Mouse (Mus musculus): ENCODE measurements around the gene Plekhh2. TPM values are rescaled to one million over a fixed set of nuclear protein-coding genes. Genes with fewer than 3 reads are reported as not detected.

Plekhh2 gene
- polyA plus RNA-seq, 2 experiments, result 0.22 to 0.37 TPM

DNA sequence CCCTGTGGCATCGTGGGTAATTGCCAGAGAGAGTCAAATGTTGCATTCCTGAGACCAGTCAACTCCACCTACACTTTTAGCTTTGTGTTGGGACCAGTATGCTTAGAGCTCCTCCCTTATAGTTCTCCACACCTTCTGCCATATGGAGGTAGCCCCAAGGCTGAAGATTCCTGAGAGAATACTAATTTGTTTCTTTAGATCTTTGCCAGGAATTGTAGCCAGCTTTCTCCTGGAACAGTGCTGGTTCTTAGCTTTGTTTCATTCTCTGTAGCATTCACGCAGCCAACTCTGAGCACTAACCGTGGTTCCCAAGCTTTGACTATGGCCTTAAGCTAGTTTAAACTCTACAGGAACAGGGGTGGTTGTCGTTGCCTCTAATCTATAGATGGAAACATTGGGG lies 17.7 kb downstream of the Plekhh2 start:
- no peak for ATAC-seq (ENCODE audit: insufficient read depth)

DNA sequence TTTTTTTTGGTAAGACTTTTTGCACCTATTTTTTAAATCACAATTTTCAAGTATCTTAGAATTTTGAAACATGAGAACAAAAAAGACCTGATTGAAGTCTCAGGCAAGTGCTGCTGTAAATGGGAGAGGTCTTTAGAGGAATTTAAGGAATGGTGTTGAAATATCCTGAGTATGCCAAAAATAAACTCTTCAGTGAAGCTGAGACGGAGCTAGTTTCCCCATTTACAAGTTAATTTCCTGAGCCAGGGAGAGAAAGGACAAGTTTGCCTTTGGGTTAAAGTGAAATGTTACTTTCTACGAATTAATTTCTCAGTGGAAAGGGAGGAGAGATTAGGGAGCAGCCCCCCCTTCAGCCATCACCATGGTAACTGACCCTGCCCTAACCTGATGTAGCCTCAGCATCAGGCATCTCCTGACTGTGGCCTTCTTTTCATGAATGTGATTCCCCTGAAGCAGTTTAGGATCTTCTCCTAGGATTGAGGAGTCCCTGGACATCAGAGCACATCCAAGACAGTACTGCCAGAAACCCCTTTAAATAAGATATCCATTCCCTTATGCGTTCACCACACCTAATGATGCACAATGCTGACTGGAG lies 18.6 kb downstream of the Plekhh2 start:
- H3K27ac ChIP-seq, result no peak overlapping the region
- H3K36me3 ChIP-seq (replicated peaks; ENCODE audit: control insufficient read depth, insufficient read depth, low read depth), result no peaks in the 10 kb centered on the region
- no peak overlapping the region for H3K4me3 ChIP-seq (ENCODE audit: insufficient read depth in 1 of 2, low read depth in 2 of 2, low read length in 2 of 2)
- no peaks in the 10 kb centered on the region; a peak in 1 of 4 replicates for H3K4me1 ChIP-seq (replicated peaks; ENCODE audit: control insufficient read depth in 2 of 2, insufficient read depth in 2 of 2, low read length in 1 of 2)
- no peak overlapping the region for H3K4me2 ChIP-seq (ENCODE audit: low read depth)
- H3K9ac ChIP-seq (replicated peaks), result no peak overlapping the region
- H3K27me3 ChIP-seq (ENCODE audit: control insufficient read depth, insufficient read depth, low read length), result no peaks in the 10 kb centered on the region
- H3K9me3 ChIP-seq (ENCODE audit: control insufficient read depth, low read length), result no peaks in the 10 kb centered on the region
- 45% methylated on average over 3 of the region's 3 CpGs for WGBS (ENCODE audit: insufficient replicate concordance)
- no peak for ATAC-seq (ENCODE audit: insufficient read depth)
- TF ChIP-seq CTCF (IDR thresholded peaks at IDR 0.05; ENCODE audit: low read depth) (no peak), EP300 (IDR thresholded peaks at IDR 0.05; ENCODE audit: low read depth) (no peak)
- no peak for DNase-seq (ENCODE audit: low read depth in 3 of 3, low spot score in 3 of 3)

More for the DNA sequence above, 17.7 kb downstream of the Plekhh2 start:
- Histone ChIP-seq H3K4me2 (ENCODE audit: low read depth) (no peak overlapping the region), H3K36me3 (replicated peaks; ENCODE audit: control insufficient read depth, insufficient read depth, low read depth) (no peaks in the 10 kb centered on the region), H3K9me3 (ENCODE audit: control insufficient read depth, low read length) (no peaks in the 10 kb centered on the region), H3K27me3 (ENCODE audit: control insufficient read depth, insufficient read depth, low read length) (no peaks in the 10 kb centered on the region), H3K4me3 (ENCODE audit: insufficient read depth in 1 of 2, low read depth in 2 of 2, low read length in 2 of 2) (no peak overlapping the region), H3K9ac (replicated peaks) (no peak overlapping the region), H3K4me1 (replicated peaks; ENCODE audit: control insufficient read depth in 2 of 2, insufficient read depth in 2 of 2, low read length in 1 of 2) (no peaks in the 10 kb centered on the region; a peak in 1 of 4 replicates), H3K27ac (no peak overlapping the region)
- no peak for TF ChIP-seq EP300 (IDR thresholded peaks at IDR 0.05; ENCODE audit: low read depth)
- no peak for TF ChIP-seq CTCF (IDR thresholded peaks at IDR 0.05; ENCODE audit: low read depth)
- WGBS (ENCODE audit: insufficient replicate concordance), result 64% methylated on average over 4 of the region's 4 CpGs
- no peak for DNase-seq (ENCODE audit: low read depth in 3 of 3, low spot score in 3 of 3)

GRCm38 (mm10) chr17:84532909-84533499 lies 21.3 kb downstream of the Plekhh2 start:
- TF ChIP-seq CTCF (IDR thresholded peaks at IDR 0.05; ENCODE audit: low read depth) (no peak), EP300 (IDR thresholded peaks at IDR 0.05; ENCODE audit: low read depth) (no peak)
- no peak overlapping the region for H3K4me2 ChIP-seq (ENCODE audit: low read depth)
- H3K27ac ChIP-seq, result no peak overlapping the region
- no peaks in the 10 kb centered on the region for H3K27me3 ChIP-seq (ENCODE audit: control insufficient read depth, insufficient read depth, low read length)
- no peaks in the 10 kb centered on the region; a peak in 1 of 4 replicates for H3K4me1 ChIP-seq (replicated peaks; ENCODE audit: control insufficient read depth in 2 of 2, insufficient read depth in 2 of 2, low read length in 1 of 2)
- H3K36me3 ChIP-seq (replicated peaks; ENCODE audit: control insufficient read depth, insufficient read depth, low read depth), result no peaks in the 10 kb centered on the region
- H3K9me3 ChIP-seq (ENCODE audit: control insufficient read depth, low read length), result no peaks in the 10 kb centered on the region
- no peak overlapping the region for H3K9ac ChIP-seq (replicated peaks)
- ATAC-seq (ENCODE audit: insufficient read depth), result no peak
- DNase-seq (ENCODE audit: low read depth in 3 of 3, low spot score in 3 of 3), result no peak
- no peak overlapping the region for H3K4me3 ChIP-seq (ENCODE audit: insufficient read depth in 1 of 2, low read depth in 2 of 2, low read length in 2 of 2)
- 58% methylated on average over 8 of the region's 8 CpGs for WGBS (ENCODE audit: insufficient replicate concordance)

- DNase-seq (ENCODE audit: low read depth in 3 of 3, low spot score in 3 of 3) (no peak), ATAC-seq (ENCODE audit: insufficient read depth) (no peak)
- TF ChIP-seq EP300 (IDR thresholded peaks at IDR 0.05; ENCODE audit: low read depth), result no peak
- no peak for TF ChIP-seq CTCF (IDR thresholded peaks at IDR 0.05; ENCODE audit: low read depth)
- H3K36me3 ChIP-seq (replicated peaks; ENCODE audit: control insufficient read depth, insufficient read depth, low read depth), result no peaks in the 10 kb centered on the region
- WGBS (ENCODE audit: insufficient replicate concordance), result 53% methylated on average over 4 of the region's 4 CpGs
- no peak overlapping the region for H3K27ac ChIP-seq
- no peaks in the 10 kb centered on the region for H3K9me3 ChIP-seq (ENCODE audit: control insufficient read depth, low read length)
- no peak overlapping the region for H3K4me2 ChIP-seq (ENCODE audit: low read depth)
- no peaks in the 10 kb centered on the region; a peak in 1 of 4 replicates for H3K4me1 ChIP-seq (replicated peaks; ENCODE audit: control insufficient read depth in 2 of 2, insufficient read depth in 2 of 2, low read length in 1 of 2)
- H3K9ac ChIP-seq (replicated peaks), result no peak overlapping the region
- H3K4me3 ChIP-seq (ENCODE audit: insufficient read depth in 1 of 2, low read depth in 2 of 2, low read length in 2 of 2), result no peak overlapping the region
- no peaks in the 10 kb centered on the region for H3K27me3 ChIP-seq (ENCODE audit: control insufficient read depth, insufficient read depth, low read length)
Measured at GRCm38 (mm10) chr17:84533841-84534240, 22.1 kb downstream of the Plekhh2 start.

- TF ChIP-seq CTCF (IDR thresholded peaks at IDR 0.05; ENCODE audit: low read depth) (no peak), EP300 (IDR thresholded peaks at IDR 0.05; ENCODE audit: low read depth) (no peak)
- no peak overlapping the region for H3K27ac ChIP-seq
- WGBS (ENCODE audit: insufficient replicate concordance), result 59% methylated on average over 2 of the region's 2 CpGs
- no peaks in the 10 kb centered on the region; a peak in 1 of 4 replicates for H3K4me1 ChIP-seq (replicated peaks; ENCODE audit: control insufficient read depth in 2 of 2, insufficient read depth in 2 of 2, low read length in 1 of 2)
- H3K36me3 ChIP-seq (replicated peaks; ENCODE audit: control insufficient read depth, insufficient read depth, low read depth), result no peaks in the 10 kb centered on the region
- no peak overlapping the region for H3K9ac ChIP-seq (replicated peaks)
- no peak for ATAC-seq (ENCODE audit: insufficient read depth)
- no peaks in the 10 kb centered on the region for H3K9me3 ChIP-seq (ENCODE audit: control insufficient read depth, low read length)
- DNase-seq (ENCODE audit: low read depth in 3 of 3, low spot score in 3 of 3), result no peak
- no peaks in the 10 kb centered on the region for H3K27me3 ChIP-seq (ENCODE audit: control insufficient read depth, insufficient read depth, low read length)
- H3K4me3 ChIP-seq (ENCODE audit: insufficient read depth in 1 of 2, low read depth in 2 of 2, low read length in 2 of 2), result no peak overlapping the region
- H3K4me2 ChIP-seq (ENCODE audit: low read depth), result no peak overlapping the region
Measured at GRCm38 (mm10) chr17:84534632-84535031, 22.9 kb downstream of the Plekhh2 start.

Measured in liver, embryonic 14.5 days (tissue).